Comparison of ENCODE assay signal across 10 mouse cellular contexts in the genomic region with DNA sequence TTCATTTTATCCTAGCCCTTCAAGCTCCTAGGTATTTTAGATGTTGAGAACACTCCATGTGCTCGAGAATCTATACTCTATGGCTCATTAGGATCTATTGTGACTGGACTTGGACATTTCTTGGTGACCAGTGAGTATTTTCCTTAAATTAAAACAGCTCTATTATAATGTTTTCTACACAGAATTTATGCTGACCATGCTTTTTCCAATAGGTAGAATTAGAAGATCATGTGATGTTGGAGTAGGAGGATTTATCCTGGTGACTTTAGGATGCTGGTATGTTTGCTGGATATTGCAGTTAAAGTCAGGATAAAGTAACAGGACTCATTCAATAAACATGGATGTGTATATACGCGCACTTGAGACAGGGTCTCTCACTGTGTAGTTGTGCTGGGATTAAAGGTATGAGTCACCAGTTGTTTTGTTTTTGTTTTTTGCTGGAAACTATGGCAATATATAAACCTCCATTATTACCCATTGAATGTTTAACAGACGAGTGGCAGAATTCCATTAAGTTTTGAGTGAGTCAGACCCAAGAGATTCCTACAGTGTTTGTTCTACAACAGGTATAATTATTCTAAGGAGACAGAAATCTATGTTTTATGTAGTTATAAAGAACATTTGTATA. TPM values are rescaled to one million over a fixed set of nuclear protein-coding genes. Genes with fewer than 3 reads are reported as not detected.
DNase-seq lines count a peak whose midpoint lies in the region; ATAC-seq and TF ChIP-seq lines count a peak whose summit lies in the region.
"Had no signal": no experiment of that assay in that cellular context is flagged by ENCODE, and none has a peak within 500 bp of the region (broad histone marks: within the 10 kb centered on the region; RNA-seq: fewer than 3 reads in every experiment).

No protein-coding gene starts in this region.

- peaks cover 12% of the 10 kb centered on the region for H3K79me3 ChIP-seq in C2C12 (ENCODE audit: low read depth)

- H3K27me3 ChIP-seq in hindbrain, embryonic 10.5 days (ENCODE audit: insufficient read depth, poor library complexity, severe bottlenecking): no peaks in the 10 kb centered on the region
- H3K27me3 ChIP-seq in hindbrain, embryonic 16.5 days (replicated peaks; ENCODE audit: control insufficient read depth, insufficient read depth, low read length): no peaks in the 10 kb centered on the region
- H3K27me3 ChIP-seq in C2C12 (ENCODE audit: control insufficient read depth, insufficient read depth, insufficient read length): no peaks in the 10 kb centered on the region
- no peaks in the 10 kb centered on the region for H3K27me3 ChIP-seq in liver, embryonic 12.5 days (replicated peaks)

- ATAC-seq in hindbrain, embryonic 16.5 days: no peak
- no peak for ATAC-seq in liver, embryonic 12.5 days

- H3K9me3 ChIP-seq in hindbrain, embryonic 10.5 days: no peaks in the 10 kb centered on the region
- H3K9me3 ChIP-seq in hindbrain, embryonic 16.5 days (ENCODE audit: control insufficient read depth, low read length): no peaks in the 10 kb centered on the region
- H3K9me3 ChIP-seq in liver, embryonic 12.5 days (replicated peaks): no peaks in the 10 kb centered on the region

- H3K4me3 ChIP-seq in hindbrain, embryonic 10.5 days: peak overlapping the region; percentile 63; the same call in 1 of the 2 replicates
- no peak overlapping the region for H3K4me3 ChIP-seq in hindbrain, embryonic 16.5 days (ENCODE audit: low read length)
- H3K4me3 ChIP-seq in C2C12 (ENCODE audit: insufficient read depth, poor library complexity, severe bottlenecking): no peak overlapping the region
- 0 out of 2 replicates have a peak overlapping the region, but pooled peaks have one; percentile 0 for H3K4me3 ChIP-seq in liver, embryonic 12.5 days

- DNase-seq in hindbrain, embryonic 10.5 days (ENCODE audit: low spot score): no peak
- peak; percentile 51 for DNase-seq in MN1 (ENCODE audit: low spot score)
- no peak for DNase-seq in testis, postnatal 14 days (ENCODE audit: low spot score)
- DNase-seq in urinary bladder, adult 18-20 months (ENCODE audit: low spot score in 2 of 2): no peak
- DNase-seq: adrenal gland, postnatal 25 days; cerebellum, adult 2 months; lung, postnatal 4 days had no signal

- peaks cover 73% of the 10 kb centered on the region for H3K79me2 ChIP-seq in C2C12 (ENCODE audit: control insufficient read depth, insufficient read depth)

- H3K27ac ChIP-seq in hindbrain, embryonic 10.5 days: no peak overlapping the region
- H3K27ac ChIP-seq in hindbrain, embryonic 16.5 days (ENCODE audit: low read depth, low read length): no peak overlapping the region
- no peak overlapping the region; the same call in 1 of the 2 replicates for H3K27ac ChIP-seq in liver, embryonic 12.5 days

- 79% methylated on average over 4 of the region's 4 CpGs for WGBS in hindbrain, embryonic 10.5 days
- 56% methylated on average over 4 of the region's 4 CpGs for WGBS in hindbrain, embryonic 16.5 days
- 73% methylated on average over 4 of the region's 4 CpGs for WGBS in liver, embryonic 12.5 days (ENCODE audit: insufficient replicate concordance)

- no peak for TF ChIP-seq CTCF in C2C12 (IDR thresholded peaks at IDR 0.05; ENCODE audit: control insufficient read depth, insufficient read depth, insufficient read length)

- no peak overlapping the region; the same call in 1 of the 2 replicates for H3K4me2 ChIP-seq in hindbrain, embryonic 16.5 days (ENCODE audit: low read length)
- peak overlapping the region; percentile 74 for H3K4me2 ChIP-seq in liver, embryonic 12.5 days

- H3K36me3 ChIP-seq in hindbrain, embryonic 10.5 days: peaks cover 67% of the 10 kb centered on the region
- H3K36me3 ChIP-seq in hindbrain, embryonic 16.5 days (ENCODE audit: control insufficient read depth, insufficient read depth, low read length): peaks cover 26% of the 10 kb centered on the region
- H3K36me3 ChIP-seq in C2C12 (ENCODE audit: control insufficient read depth, insufficient read depth): peaks cover 72% of the 10 kb centered on the region
- H3K36me3 ChIP-seq in liver, embryonic 12.5 days: peaks cover 61% of the 10 kb centered on the region

- no peak overlapping the region for H3ac ChIP-seq in C2C12 (ENCODE audit: control insufficient read depth, insufficient read length, low read depth)

- H3K9ac ChIP-seq in hindbrain, embryonic 16.5 days (ENCODE audit: low read depth, low read length): no peak overlapping the region
- H3K9ac ChIP-seq in liver, embryonic 12.5 days: no peak overlapping the region

- peaks cover 26% of the 10 kb centered on the region for H3K4me1 ChIP-seq in hindbrain, embryonic 10.5 days (replicated peaks)
- H3K4me1 ChIP-seq in hindbrain, embryonic 16.5 days (ENCODE audit: control insufficient read depth, insufficient read depth, low read depth, low read length): peaks cover 20% of the 10 kb centered on the region
- peaks cover 36% of the 10 kb centered on the region for H3K4me1 ChIP-seq in liver, embryonic 12.5 days

TF ChIP-seq in C2C12, 6 proteins besides CTCF, POLR2A, EP300 and RAD21:
- no peak for TF ChIP-seq FOSL1 (IDR thresholded peaks at IDR 0.05; ENCODE audit: insufficient read depth, low read length, poor library complexity, severe bottlenecking)
- peak; percentile 21 for TF ChIP-seq USF1 (IDR thresholded peaks at IDR 0.05; ENCODE audit: low read depth)

RNA-seq across cellular contexts. Expression of gene Cox20, which starts 2.9 kb away (rescaled TPM):
- 87.1 and 109 TPM in 2 replicates for polyA plus RNA-seq in hindbrain, embryonic 10.5 days (2016; fragmentation: Nextera tagmentation; extraction: Ambion mirVana)
- 91.0 and 97.8 TPM in 2 replicates for polyA plus RNA-seq in hindbrain, embryonic 16.5 days (2015; fragmentation: Nextera tagmentation; extraction: Ambion mirVana)
- polyA plus RNA-seq in C2C12 (2012; fragmentation: generic; extraction: Trizol): 40.8 TPM
- polyA plus RNA-seq in liver, embryonic 12.5 days (2016; fragmentation: Nextera tagmentation; extraction: Ambion mirVana): 103 and 110 TPM in 2 replicates

RNA-seq across cellular contexts. Expression of gene Hnrnpu, which starts 15.8 kb away (rescaled TPM):
- 466 and 470 TPM in 2 replicates for polyA plus RNA-seq in hindbrain, embryonic 10.5 days (2016; fragmentation: Nextera tagmentation; extraction: Ambion mirVana)
- polyA plus RNA-seq in hindbrain, embryonic 16.5 days (2015; fragmentation: Nextera tagmentation; extraction: Ambion mirVana): 162 and 180 TPM in 2 replicates
- polyA plus RNA-seq in C2C12 (2012; fragmentation: generic; extraction: Trizol): 169 TPM
- 556 and 569 TPM in 2 replicates for polyA plus RNA-seq in liver, embryonic 12.5 days (2016; fragmentation: Nextera tagmentation; extraction: Ambion mirVana)

Comparison
In these comparisons a context has a peak if more than half of its experiments do, and no peak if none do; other contexts are left out.
1. H3K4me3 ChIP-seq: peak in hindbrain, embryonic 10.5 days (single experiment) and liver, embryonic 12.5 days (single experiment); none in hindbrain, embryonic 16.5 days (single experiment) and C2C12 (single experiment).